Mouse (Mus musculus) heart, postnatal 10 days (tissue): ENCODE data around the gene Ccdc120. TPM values are rescaled to one million over a fixed set of nuclear protein-coding genes. Genes with fewer than 3 reads are reported as not detected.

Source experiments
- DNase-seq, 2 experiments: peaks; one replicate each; pipeline ENCODE4 v3.0.0; 2021
- intact Hi-C: fragments of 180-260 bp; cut with DNase I; formaldehyde crosslinking; loops from one replicate; pipeline ENCODE4 v1.15.1; 2025
- total RNA-seq, 2 experiments: library from RNA; stranded (reverse); gene quantifications; 2 replicates each; pipeline ENCODE4 v1.2.3; 2021

Ccdc120 gene
- total RNA-seq = 1 to 10 TPM; 1.4 to 1.7 TPM

DNA sequence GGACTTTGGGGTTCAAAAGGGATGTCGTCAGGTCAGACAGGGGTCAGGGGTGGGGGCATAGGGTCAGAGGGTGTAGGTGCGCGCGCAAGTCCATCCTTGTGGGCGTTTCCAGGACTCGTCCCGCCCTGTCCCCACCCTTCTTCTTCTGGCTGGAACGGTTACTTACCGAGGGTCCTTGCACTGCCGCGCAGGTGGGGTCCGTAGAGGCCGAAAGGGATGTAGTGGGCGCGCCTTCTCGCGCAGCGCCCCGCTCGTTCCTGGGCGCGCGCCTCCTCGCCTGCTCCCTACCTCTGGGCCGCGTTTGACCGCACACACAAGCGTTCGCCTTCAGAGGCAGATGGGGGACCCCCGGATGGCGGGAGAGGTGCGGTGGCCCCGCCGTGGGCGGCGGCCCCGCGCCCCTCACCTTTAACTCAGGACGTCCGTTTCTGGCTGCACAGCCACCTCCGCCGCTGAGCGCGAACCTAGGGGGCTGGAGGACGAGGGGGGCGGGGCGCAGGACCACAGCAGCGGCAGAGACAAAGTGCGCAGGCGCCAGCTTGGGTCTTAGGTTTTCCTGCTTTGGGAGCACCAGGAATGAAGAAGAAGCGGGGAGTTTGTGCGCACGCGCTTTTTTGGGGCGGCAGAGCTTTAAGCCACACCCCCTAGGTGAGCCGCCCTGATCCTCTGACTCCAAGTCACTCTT lies at the start of gene Ccdc120:
TSS of gene Ccdc120 (minus strand) at position 474 of the 685 bp plus-strand sequence.
- DNase-seq = peak; percentile 49 to 55
- intact Hi-C loops = loop anchor here (5.0 kb wide), 1 partner anchor 42 kb away; no protein-coding TSS in a partner anchor

DNA sequence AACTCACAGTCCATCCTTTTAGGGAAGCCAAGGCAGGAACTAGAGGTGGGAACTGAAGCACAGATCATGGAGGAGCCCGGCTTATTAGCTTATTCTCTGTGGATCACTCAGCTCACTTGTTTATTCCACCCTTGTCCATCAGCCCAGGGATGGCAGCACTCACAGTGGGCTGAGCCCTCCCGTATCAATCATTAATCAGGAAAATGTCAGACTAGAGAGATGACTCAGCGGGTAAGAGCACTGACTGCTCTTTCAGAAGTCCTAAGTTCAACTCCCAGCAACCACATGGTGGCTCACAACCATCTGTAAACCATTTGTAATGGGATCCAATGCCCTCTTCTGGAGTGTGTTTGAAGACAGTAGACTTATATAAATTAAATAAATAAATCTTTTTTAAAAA lies 46.6 kb upstream of the Ccdc120 start:
- no peak for DNase-seq
- intact Hi-C loops = no loop called here

DNA sequence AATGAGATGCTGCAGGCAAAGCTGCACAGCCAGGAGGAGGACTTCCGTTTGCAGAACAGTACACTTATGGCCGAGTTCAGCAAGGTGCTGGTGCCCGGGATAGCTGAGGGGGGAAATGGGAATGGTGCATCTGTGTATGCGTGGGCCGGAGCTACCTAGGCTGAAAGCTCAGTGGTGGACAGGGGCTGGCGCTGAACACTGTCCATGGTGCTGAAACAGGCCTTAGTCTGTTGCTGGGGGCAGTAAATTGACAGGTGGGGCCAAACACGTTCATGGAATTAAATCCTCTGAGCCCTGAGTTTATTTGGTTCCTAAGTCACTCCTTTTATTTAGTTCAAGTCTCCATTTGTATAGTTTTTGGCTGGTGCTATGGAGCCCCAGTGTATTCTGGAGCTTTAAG lies 44.3 kb upstream of the Ccdc120 start:
- DNase-seq = peak; percentile 36 to 40
- intact Hi-C loops = no loop called here

DNA sequence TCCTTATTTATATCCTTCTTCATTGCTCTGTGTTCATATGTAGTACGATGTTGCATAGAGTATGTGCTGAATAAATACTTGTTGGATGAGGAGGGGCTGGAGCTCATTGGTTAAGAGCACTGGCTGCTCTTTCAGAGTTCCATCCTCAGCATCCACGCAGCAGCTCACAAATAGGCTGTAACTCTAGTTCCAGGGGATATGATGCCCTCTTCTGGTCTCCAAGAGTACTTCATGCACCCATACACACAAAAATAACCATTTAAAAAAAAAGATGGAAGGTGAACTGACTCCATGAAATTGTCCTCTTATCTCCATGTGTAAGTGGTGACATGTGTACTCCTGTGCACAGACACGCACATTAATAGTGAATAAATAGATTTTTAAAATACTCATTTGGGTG lies 42.7 kb upstream of the Ccdc120 start:
- intact Hi-C loops = loop anchor here (5.0 kb wide), 1 partner anchor 41 kb away; the partner anchor contains the start of gene Ccdc120
- peak in 1 of 2 experiments; percentile 11 for DNase-seq

DNA sequence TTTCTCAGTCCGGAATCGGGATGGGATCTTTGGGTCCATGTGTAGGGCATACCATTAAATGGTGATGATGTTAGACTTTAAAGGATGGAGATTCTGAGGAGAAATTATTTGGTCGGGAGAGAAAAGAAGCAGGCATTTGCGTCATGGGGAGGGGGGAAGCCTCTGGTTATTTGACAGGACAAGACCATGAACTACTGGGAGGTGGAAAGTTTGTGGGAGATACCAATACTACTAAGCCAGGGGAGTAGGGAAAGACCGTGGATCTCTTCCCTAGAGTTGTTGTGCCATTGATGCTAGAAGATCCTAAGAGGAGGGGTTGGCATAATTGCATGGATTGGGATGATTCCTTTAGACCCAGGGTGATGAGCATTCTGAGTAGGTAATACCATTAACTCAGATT lies 39.6 kb upstream of the Ccdc120 start:
- intact Hi-C loops = loop anchor here (5.0 kb wide), 1 partner anchor 38 kb away; the partner anchor contains the start of gene Ccdc120
- DNase-seq = no peak

DNA sequence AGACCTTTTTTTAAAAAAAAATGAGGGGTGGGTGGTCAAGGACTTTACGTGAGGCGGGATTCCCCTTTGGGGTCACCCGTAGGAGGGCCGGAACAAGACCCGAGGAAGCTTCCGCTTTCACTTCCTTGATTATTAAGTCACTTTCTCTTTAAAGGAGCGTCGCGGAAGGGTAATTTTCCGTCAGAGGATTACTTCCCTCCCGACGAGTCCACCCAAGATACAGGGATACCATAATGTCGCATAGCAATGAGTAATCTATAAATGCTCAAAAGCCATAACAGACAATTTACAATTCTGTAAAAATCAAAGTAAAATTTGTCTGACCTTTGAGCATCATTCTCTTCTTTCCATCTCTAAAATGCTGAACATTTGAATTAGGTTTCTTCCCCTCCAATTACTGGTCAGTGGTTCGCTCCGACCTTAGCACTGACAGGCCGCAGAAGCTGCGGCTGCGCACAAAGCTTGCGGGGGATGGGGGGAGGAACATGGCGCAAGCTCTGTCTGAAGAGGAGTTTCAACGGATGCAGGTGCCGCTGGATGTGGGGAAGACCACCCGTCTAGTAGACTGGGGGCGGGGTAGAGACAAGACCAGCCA lies 38.9 kb upstream of the Ccdc120 start, which contains the start of gene Gripap1:
TSS of gene Gripap1 (plus strand) at position 224 of the 595 bp plus-strand sequence.
- intact Hi-C loops = loop anchor here (5.0 kb wide), 1 partner anchor 37 kb away; the partner anchor contains the start of gene Ccdc120
- peak; percentile 78 to 79 for DNase-seq

DNA sequence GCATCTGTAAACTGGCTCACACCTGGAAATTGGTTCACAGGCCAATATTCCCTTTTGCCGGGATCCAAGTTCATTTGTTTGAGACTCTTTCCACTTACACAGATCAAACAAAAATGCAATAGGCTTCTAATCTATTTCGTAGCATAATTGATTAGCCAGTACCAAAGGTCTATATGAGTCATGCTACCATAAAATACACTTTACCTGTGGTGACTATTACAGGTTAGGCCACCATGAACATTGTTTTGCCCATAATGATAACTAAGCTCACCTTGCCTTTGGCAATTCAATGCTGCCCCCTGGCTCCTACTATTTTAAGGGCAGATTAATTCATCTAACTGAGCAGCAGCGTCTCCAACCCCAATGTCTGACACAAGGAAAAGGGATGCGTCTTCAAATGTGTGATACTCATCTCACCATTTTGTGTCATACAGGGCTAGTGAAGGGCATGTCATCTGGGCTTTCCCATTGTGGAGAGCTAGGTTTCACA lies 31.9 kb upstream of the Ccdc120 start:
- intact Hi-C loops = no loop called here

DNA sequence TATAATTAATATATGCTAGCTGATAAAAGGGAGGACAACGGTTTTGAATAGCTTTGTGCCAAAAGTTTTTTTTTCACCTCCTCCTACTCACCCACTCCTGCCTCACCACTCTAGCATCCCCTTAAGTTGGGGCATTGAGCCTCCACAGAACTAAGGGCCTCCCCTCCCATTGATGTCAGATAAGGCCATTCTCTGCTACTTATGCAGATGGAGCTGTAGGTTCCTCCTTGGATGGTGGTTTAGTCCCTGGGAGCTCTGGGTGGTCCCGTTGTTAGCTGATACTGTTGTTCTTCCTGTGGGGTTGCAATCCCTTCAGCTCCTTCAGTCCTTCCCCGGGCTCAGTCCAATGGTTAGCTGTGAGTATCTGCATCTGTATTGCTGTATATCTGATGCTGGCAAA lies 28.6 kb upstream of the Ccdc120 start:
- intact Hi-C loops = loop anchor here (5.0 kb wide), 1 partner anchor 47 kb away; no protein-coding TSS in a partner anchor

More for the DNA sequence above, 31.9 kb upstream of the Ccdc120 start:
- DNase-seq = no peak

DNA sequence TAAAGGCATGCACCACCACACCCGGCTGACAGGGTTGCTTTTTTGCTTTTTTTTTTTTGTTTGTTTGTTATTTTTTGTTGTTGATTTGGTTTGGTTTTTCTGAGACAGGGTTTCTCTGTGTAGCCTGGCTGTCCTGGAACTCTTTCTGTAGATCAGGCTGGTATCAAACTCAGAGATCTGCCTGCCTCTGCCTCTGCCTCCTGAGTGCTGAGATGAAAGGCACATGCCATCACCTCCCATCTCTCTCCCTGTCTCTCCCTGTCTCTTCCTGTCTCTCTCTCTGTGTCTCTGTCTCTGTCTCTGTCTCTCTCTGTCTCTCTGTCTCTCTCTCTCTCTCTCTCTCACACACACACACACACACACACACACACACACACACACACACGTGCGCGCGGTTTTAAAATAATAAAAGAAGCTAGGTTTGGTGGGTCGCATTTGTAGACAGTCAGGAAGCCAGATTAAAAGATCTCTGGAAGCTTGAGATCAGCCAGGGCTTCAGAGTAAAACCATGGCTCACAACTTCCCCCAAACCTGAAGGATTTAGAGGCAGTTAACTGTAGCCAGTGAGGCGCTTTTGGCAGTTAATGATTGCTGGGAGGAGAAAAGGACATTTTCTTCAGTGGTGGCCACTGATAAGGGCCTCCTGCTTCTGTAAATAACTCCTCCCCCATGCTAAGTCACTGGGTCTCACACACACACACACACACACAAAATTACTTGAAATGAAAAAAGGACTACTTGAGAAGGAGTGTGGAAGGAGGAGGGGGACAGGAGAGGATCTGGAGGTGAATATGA lies 27.9 kb upstream of the Ccdc120 start:
- DNase-seq = no peak
- intact Hi-C loops = loop anchor here (5.0 kb wide), 1 partner anchor 46 kb away; no protein-coding TSS in a partner anchor

More for the DNA sequence above, 28.6 kb upstream of the Ccdc120 start:
- no peak for DNase-seq

DNA sequence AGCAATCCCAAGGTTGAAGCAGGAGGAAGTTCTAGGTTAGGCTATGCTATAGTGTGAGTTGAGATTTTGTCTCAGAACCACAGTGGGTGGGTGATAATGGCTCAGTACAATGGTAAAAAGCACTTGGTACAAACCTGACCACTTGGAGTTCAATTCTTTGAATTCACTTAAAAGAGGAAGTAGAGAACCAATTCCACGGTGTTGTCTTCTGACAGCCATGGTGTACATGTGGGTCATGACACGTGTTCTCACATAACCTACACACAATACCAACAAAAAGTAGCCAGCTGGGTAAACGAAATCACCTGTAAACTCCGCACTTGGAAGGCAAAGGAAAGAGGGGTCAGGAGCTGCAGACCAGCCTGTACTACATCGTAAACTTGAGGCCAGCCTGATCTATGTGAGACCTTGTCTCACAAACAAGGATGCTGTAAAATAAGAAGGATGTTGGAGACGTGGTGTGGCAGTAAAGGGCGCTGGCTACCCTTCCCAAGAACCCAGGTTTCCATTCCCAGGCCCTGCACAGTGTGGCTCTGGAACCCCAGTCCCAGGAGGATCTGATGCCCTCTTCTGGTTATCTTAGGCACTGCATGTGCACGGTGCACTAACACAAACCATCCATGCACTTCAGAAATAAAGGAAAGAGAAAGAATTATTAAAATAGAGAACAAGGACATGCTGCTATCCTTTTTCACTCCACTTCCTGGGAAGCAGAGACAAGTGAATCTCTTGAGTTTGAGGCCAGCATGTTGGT lies 25.8 kb upstream of the Ccdc120 start:
- intact Hi-C loops = loop anchor here (2.0 to 5.0 kb wide), 2 partner anchors 18 to 44 kb away; no protein-coding TSS in a partner anchor
- DNase-seq = peak; percentile 48 to 66

DNA sequence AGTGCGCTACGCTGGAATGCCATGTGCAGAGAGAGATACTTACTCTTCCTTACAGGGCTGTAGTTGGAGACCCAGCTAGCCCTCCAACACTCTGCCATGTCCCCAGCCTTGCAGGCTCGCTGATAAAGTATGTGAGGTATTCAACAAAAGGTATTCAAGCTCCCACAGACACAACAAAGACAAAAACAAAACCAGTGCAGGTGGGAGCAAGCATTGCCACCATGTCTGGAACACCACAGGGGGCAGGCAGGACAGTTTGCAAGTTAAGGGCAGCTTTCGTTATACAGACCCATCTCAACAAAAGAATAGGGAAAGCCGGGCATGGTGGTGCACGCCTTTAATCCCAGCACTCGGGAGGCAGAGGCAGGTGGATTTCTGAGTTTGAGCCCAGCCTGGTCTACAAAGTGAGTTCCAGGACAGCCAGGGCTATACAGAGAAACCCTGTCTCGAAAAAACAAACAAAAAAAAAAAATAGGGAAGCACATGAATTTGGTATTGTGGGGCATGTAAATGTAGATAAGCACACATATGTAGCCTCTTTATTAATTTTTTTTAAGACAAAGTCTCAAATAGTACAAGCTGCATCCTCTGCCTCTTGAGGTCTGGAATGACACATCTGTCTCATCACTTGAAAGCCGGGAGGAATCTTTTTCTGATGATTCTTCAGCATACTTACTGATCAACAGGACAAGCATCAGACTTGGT lies 24.9 kb upstream of the Ccdc120 start:
- intact Hi-C loops = loop anchor here (2.0 to 5.0 kb wide), 2 partner anchors 17 to 43 kb away; no protein-coding TSS in a partner anchor
- DNase-seq = no peak

DNA sequence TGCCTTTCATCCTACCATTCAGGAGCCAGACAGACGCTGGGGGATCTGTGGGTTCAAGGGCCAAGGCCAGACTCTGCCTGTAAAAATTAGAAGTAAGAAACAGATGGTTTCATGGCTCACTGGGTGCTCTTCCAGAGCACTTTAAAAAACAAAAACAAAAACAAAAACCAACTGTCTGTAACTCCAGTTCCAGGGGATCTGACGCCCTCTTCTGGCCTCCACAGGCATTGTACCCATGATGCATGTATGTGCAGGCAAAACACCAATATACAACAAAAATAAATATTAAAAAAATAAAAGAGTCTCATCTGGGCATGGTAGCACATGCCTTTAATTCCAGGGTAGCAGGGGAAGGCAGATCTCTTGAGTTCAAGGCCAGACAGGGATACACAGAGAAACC lies 22.1 kb upstream of the Ccdc120 start:
- intact Hi-C loops = no loop called here
- no peak for DNase-seq

DNA sequence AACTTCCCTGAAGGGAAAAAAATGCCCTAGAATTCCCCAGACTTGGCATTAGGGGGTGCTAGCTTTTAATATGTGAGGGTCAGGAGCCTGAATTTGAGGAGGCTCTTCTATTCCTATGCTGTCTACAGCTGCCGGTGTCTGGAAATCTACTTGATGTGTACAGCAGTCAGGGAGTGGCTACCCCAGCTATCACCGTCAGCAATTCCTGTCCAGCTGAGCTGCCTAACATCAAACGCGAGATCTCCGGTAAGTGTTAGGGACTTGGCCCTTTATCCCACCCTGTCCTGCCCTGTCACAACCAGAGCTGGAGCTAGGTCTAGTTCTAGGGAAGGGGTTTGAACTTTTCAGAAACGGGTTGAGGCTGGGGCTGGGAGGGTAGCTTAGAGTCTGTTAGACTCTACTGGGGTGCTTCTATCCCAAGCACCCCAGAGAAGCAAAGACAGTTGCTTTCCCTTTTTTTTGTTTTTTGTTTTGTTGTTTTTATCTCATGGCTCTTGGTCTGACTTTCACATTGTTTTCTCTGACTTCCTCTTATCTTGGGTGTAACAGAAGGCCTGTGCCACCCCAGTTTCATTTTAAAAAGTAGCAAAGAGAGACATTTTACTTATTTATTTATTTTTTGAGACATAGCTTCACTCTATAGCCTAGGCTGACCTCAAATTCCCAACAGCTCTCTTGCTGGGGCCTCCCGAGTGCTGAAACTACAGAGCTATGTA lies 18.8 kb upstream of the Ccdc120 start:
- intact Hi-C loops = no loop called here
- DNase-seq = no peak

DNA sequence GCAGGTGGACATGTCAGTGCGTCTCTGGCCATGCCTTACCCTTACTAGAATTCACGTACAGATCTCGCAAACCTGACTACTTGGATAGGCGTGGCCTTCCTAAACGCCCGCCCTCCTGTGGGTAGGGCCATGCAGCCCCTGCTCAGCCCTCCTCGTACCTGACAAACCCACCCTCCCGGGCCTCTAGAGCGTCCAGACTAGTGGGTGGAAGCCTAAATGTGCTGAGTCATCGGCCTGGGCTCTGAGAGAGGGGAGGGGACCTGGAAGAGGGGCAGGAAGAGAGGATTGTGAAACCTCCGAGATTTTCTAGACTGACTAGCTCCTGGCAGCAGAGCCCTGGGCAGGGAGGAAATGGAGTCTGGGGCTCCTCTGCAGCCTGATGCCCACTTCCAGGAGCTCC lies 15.1 kb upstream of the Ccdc120 start:
- peak; percentile 26 to 29 for DNase-seq
- intact Hi-C loops = no loop called here

DNA sequence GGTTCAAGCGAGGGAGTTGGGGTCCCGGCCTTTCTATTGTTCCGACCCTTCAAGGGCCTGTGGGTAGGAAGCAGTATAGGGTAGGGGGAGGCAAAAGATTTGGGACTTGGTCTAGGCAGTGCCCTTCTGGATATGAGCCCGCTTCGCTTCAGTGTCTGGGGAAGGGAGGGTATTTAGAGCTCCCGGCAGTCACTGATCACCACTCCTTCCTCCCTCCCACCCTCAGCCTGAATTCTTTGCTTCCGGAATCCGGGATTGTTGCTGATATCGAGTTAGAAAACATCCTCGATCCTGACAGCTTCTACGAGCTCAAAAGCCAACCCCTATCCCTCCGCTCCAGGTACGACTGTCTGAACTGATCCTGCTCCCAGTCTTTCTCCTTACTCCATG lies 14.6 kb upstream of the Ccdc120 start:
- DNase-seq = peak; percentile 15 to 21
- intact Hi-C loops = no loop called here

DNA sequence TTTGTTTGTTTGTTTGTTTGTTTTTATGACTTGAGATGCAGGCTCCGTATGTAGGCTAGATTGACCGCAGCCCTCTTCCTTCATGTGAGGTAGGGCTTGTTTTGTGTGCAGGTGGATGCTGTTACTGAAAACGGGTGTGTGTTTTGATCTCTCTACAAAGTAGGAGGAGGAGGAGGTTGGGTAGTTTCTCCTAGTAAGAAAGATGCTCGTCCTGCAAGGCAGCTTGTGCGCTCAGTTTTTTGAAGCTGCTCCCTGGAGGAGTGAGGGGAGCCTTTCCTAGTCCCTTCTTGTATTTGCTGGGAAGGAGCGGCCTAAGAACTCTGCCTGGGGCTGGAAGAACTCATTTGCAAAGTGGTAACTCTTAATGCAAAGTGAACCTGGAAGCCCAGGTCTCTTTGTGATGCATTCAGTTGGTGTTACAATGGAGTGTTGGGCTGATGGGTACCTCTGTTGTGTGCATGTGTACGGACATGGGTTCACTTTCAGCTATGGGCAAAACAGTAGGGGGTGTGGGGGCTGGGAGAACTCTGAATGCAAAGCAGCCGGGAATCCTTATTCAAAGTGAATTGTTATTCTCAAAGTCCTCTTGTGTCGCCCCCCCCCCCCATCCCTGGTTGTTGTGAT lies 14.1 kb upstream of the Ccdc120 start:
- intact Hi-C loops = no loop called here
- no peak for DNase-seq

DNA sequence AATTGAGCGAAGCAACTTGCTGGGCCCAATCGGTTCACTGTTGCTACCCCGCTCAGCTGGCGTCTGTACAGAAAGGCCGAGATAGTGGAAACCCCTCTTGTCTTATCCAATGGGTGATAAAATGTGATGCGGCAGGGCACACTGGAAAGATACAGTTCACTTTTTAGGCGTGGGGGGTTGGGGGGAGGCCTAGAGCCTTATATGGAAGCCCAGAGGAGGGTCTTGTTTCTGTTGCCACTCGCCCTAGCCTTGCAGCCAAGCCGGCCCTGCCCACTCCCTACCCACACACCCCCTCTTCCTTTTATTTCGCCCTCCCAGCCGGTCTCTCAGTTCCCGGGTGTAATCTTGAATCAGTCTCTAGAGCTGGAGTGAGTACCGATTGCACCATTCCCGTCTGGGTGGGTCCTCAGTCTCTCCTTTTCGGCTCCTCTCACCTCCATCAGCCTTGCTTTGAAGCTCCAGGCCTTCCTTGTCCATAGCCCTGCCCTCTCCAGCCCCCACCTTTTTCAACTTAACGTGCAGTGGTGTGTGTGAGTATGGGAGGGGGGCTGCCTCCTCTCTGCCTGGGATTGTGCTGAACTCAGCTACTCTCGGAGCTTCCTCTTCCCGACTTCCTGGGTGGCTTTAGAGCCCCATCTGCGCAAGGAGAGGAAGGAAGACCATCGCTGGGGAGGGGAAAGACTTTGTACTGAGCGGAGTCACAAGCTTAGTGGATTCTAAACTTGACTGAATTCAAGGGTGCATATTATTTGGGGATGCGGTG lies 13.1 kb upstream of the Ccdc120 start:
- intact Hi-C loops = no loop called here
- peak; percentile 36 to 43 for DNase-seq

DNA sequence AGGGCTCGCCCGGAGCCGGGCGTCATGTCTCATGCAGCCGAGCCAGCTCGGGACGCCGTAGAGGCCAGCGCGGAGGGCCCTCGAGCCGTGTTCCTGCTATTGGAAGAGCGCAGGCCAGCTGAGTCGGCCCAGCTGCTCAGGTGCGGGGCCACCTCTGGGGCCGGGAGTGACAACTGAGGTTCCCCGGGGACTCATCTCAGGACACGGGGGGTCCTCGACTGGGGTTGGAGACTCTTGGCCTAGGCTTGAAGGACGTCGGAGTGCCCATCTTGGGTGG lies 12.2 kb upstream of the Ccdc120 start:
- no peak for DNase-seq
- intact Hi-C loops = no loop called here
